Mouse (Mus musculus) intestine, embryonic 15.5 days (tissue): ENCODE data around the gene Dnajc12. TPM values are rescaled to one million over a fixed set of nuclear protein-coding genes. Genes with fewer than 3 reads are reported as not detected.
"Not testable (repeated sequence)": the region's sequence is repeated elsewhere in the genome, so short reads cannot be mapped to it uniquely, and the experiment has no call there.

Source experiments
- ATAC-seq: fragments of 200-750 bp; cut with Nextera tagmentation; 2 replicates; pipeline ENCODE4 v1.8.0; 2017; ENCODE audit warnings: moderate TSS enrichment, moderate library complexity
- H3K27ac ChIP-seq: fragments of 300-500 bp; sonication (generic); 2 replicates; pipeline ENCODE4 v1.5.1; 2015; ENCODE audit warnings: mild to moderate bottlenecking, inconsistent platforms
- H3K27me3 ChIP-seq: fragments of 300-500 bp; sonication (generic); replicated peaks from 2 replicates; pipeline ENCODE4 v1.6.1; 2015; ENCODE audit warnings: inconsistent platforms
- H3K36me3 ChIP-seq: fragments of 300-500 bp; sonication (generic); 2 replicates; pipeline ENCODE4 v1.6.1; 2015; ENCODE audit warnings: inconsistent platforms
- H3K4me1 ChIP-seq: fragments of 300-500 bp; sonication (generic); replicated peaks from 2 replicates; pipeline ENCODE4 v1.6.1; 2015; ENCODE audit warnings: inconsistent platforms
- H3K4me2 ChIP-seq: fragments of 300-500 bp; sonication (generic); replicated peaks from 2 replicates; pipeline ENCODE4 v1.6.1; 2015; ENCODE audit warnings: mild to moderate bottlenecking, inconsistent platforms
- H3K4me3 ChIP-seq: fragments of 300-500 bp; sonication (generic); replicated peaks from 2 replicates; pipeline ENCODE4 v1.5.1; 2015; ENCODE audit warnings: inconsistent platforms
- H3K9ac ChIP-seq: fragments of 300-500 bp; sonication (generic); 2 replicates; pipeline ENCODE4 v1.6.1; 2015; ENCODE audit warnings: inconsistent platforms
- H3K9me3 ChIP-seq: fragments of 300-500 bp; sonication (generic); 2 replicates; pipeline ENCODE4 v1.6.1; 2016; ENCODE audit warnings: inconsistent platforms
- WGBS: fragments of 180-500 bp; shearing (Covaris S2); methylation state at CpG from one replicate; pipeline ENCODE4 v1.1.7; 2015; 5-methylcytosine and 5-hydroxymethylcytosine counted together
- polyA plus RNA-seq: library from polyadenylated mRNA; unstranded; fragments of >200 nt; fragmentation: Nextera tagmentation; extraction: Ambion mirVana; gene quantifications from 2 replicates; pipeline ENCODE4 v1.2.1, GENCODE M21; 2015

Dnajc12 gene
- polyA plus RNA-seq, 1 experiment from 2014 or later: 9.8 TPM

GRCm38 (mm10) chr10:63402731-63403504 lies 20.7 kb downstream of the Dnajc12 start:
- no peak overlapping the region for H3K27ac ChIP-seq
- H3K9me3 ChIP-seq: no peaks in the 10 kb centered on the region
- H3K4me2 ChIP-seq: no peak overlapping the region
- H3K27me3 ChIP-seq: no peaks in the 10 kb centered on the region
- no peak overlapping the region for H3K4me3 ChIP-seq
- no peak overlapping the region for H3K9ac ChIP-seq
- H3K4me1 ChIP-seq: no peaks in the 10 kb centered on the region
- 83% methylated on average over 5 of the region's 5 CpGs for WGBS
- H3K36me3 ChIP-seq: no peaks in the 10 kb centered on the region
- ATAC-seq: no peak

GRCm38 (mm10) chr10:63403636-63404035 lies 21.4 kb downstream of the Dnajc12 start:
- H3K4me1 ChIP-seq: no peaks in the 10 kb centered on the region
- H3K27ac ChIP-seq: no peak overlapping the region
- H3K9me3 ChIP-seq: no peaks in the 10 kb centered on the region
- 69% methylated on average over 2 of the region's 2 CpGs for WGBS
- ATAC-seq: no peak
- H3K4me2 ChIP-seq: no peak overlapping the region
- H3K36me3 ChIP-seq: no peaks in the 10 kb centered on the region
- H3K9ac ChIP-seq: no peak overlapping the region
- H3K4me3 ChIP-seq: no peak overlapping the region
- H3K27me3 ChIP-seq: no peaks in the 10 kb centered on the region

- Histone ChIP-seq H3K4me3 (no peak overlapping the region), H3K9ac (no peak overlapping the region), H3K9me3 (no peaks in the 10 kb centered on the region), H3K27me3 (no peaks in the 10 kb centered on the region), H3K27ac (no peak overlapping the region), H3K36me3 (no peaks in the 10 kb centered on the region), H3K4me2 (no peak overlapping the region), H3K4me1 (no peaks in the 10 kb centered on the region)
- WGBS: 70% methylated on average over 16 of the region's 16 CpGs
- no peak for ATAC-seq
Observed at GRCm38 (mm10) chr10:63410162-63410956, 28.1 kb downstream of the Dnajc12 start.

- H3K4me2 ChIP-seq, H3K4me3 ChIP-seq, H3K27ac ChIP-seq, H3K27me3 ChIP-seq, H3K36me3 ChIP-seq, ATAC-seq, H3K9me3 ChIP-seq, H3K4me1 ChIP-seq, H3K9ac ChIP-seq: not testable (repeated sequence)
- 91% methylated on average over 7 of the region's 7 CpGs for WGBS
Observed at GRCm38 (mm10) chr10:63411674-63412073, 29.4 kb downstream of the Dnajc12 start.

GRCm38 (mm10) chr10:63412756-63413155 lies 30.5 kb downstream of the Dnajc12 start:
- Histone ChIP-seq H3K4me2 (no peak overlapping the region), H3K4me1 (no peaks in the 10 kb centered on the region), H3K27me3 (no peaks in the 10 kb centered on the region), H3K4me3 (no peak overlapping the region), H3K9me3 (no peaks in the 10 kb centered on the region), H3K27ac (no peak overlapping the region), H3K9ac (no peak overlapping the region), H3K36me3 (no peaks in the 10 kb centered on the region)
- 85% methylated on average over 17 of the region's 17 CpGs for WGBS
- no peak for ATAC-seq

GRCm38 (mm10) chr10:63415287-63415686 lies 33.0 kb downstream of the Dnajc12 start:
- H3K27me3 ChIP-seq: no peaks in the 10 kb centered on the region
- H3K36me3 ChIP-seq: no peaks in the 10 kb centered on the region
- no peak overlapping the region for H3K4me3 ChIP-seq
- 49% methylated on average over 7 of the region's 7 CpGs for WGBS
- H3K9me3 ChIP-seq: no peaks in the 10 kb centered on the region
- H3K4me2 ChIP-seq: no peak overlapping the region
- no peak overlapping the region for H3K27ac ChIP-seq
- peak; percentile 39; the same call in 1 of the 2 replicates for ATAC-seq
- H3K4me1 ChIP-seq: no peaks in the 10 kb centered on the region
- H3K9ac ChIP-seq: no peak overlapping the region

- 47% methylated on average over 7 of the region's 7 CpGs for WGBS
- H3K36me3 ChIP-seq: no peaks in the 10 kb centered on the region
- H3K9ac ChIP-seq: no peak overlapping the region
- H3K4me1 ChIP-seq: no peaks in the 10 kb centered on the region
- H3K27ac ChIP-seq: no peak overlapping the region
- 0 out of 2 replicates have a peak, but pooled peaks have one; percentile 23 for ATAC-seq
- no peak overlapping the region for H3K4me3 ChIP-seq
- peak overlapping the region; percentile 30 for H3K4me2 ChIP-seq
- H3K9me3 ChIP-seq: no peaks in the 10 kb centered on the region
- no peaks in the 10 kb centered on the region for H3K27me3 ChIP-seq
Observed at GRCm38 (mm10) chr10:63415850-63416249, 33.6 kb downstream of the Dnajc12 start.

- Histone ChIP-seq H3K9ac (no peak overlapping the region), H3K36me3 (no peaks in the 10 kb centered on the region), H3K4me1 (no peaks in the 10 kb centered on the region), H3K27me3 (no peaks in the 10 kb centered on the region), H3K4me3 (no peak overlapping the region), H3K9me3 (no peaks in the 10 kb centered on the region), H3K27ac (no peak overlapping the region), H3K4me2 (no peak overlapping the region)
- no peak for ATAC-seq
- WGBS: 48% methylated on average over 5 of the region's 5 CpGs
Observed at GRCm38 (mm10) chr10:63417061-63417460, 34.8 kb downstream of the Dnajc12 start.

GRCm38 (mm10) chr10:63421739-63422735 lies 39.8 kb downstream of the Dnajc12 start, which contains the start of gene Gm7075:
Gm7075 (minus strand) TSS chr10:63421789.
- H3K4me1 ChIP-seq: no peaks in the 10 kb centered on the region
- no peaks in the 10 kb centered on the region for H3K27me3 ChIP-seq
- H3K9ac ChIP-seq: no peak within 1 kb of the TSS
- no peaks in the 10 kb centered on the region for H3K9me3 ChIP-seq
- no peaks in the 10 kb centered on the region for H3K36me3 ChIP-seq
- H3K4me3 ChIP-seq: no peak within 1 kb of the TSS
- no peak within 1 kb of the TSS for H3K4me2 ChIP-seq
- no peak within 1 kb of the TSS for H3K27ac ChIP-seq
- 86% methylated on average over 18 of the region's 18 CpGs for WGBS
- ATAC-seq: no peak

GRCm38 (mm10) chr10:63422736-63422992 lies 40.4 kb downstream of the Dnajc12 start:
- H3K9ac ChIP-seq: no peak overlapping the region
- H3K4me3 ChIP-seq: no peak overlapping the region
- 81% methylated on average over 5 of the region's 5 CpGs for WGBS
- H3K4me2 ChIP-seq: no peak overlapping the region
- H3K4me1 ChIP-seq: no peaks in the 10 kb centered on the region
- H3K9me3 ChIP-seq: no peaks in the 10 kb centered on the region
- H3K27me3 ChIP-seq: no peaks in the 10 kb centered on the region
- no peak overlapping the region for H3K27ac ChIP-seq
- ATAC-seq: no peak
- no peaks in the 10 kb centered on the region for H3K36me3 ChIP-seq

GRCm38 (mm10) chr10:63423591-63424474 lies 41.6 kb downstream of the Dnajc12 start:
- Histone ChIP-seq H3K4me1 (no peaks in the 10 kb centered on the region), H3K4me2 (no peak overlapping the region), H3K9ac (no peak overlapping the region), H3K9me3 (no peaks in the 10 kb centered on the region), H3K36me3 (no peaks in the 10 kb centered on the region), H3K27ac (no peak overlapping the region), H3K27me3 (no peaks in the 10 kb centered on the region), H3K4me3 (no peak overlapping the region)
- 91% methylated on average over 9 of the region's 9 CpGs for WGBS
- no peak for ATAC-seq
